Mouse (Mus musculus): ENCODE data around the gene Sh3gl1.

Gene Sh3gl1

DNA sequence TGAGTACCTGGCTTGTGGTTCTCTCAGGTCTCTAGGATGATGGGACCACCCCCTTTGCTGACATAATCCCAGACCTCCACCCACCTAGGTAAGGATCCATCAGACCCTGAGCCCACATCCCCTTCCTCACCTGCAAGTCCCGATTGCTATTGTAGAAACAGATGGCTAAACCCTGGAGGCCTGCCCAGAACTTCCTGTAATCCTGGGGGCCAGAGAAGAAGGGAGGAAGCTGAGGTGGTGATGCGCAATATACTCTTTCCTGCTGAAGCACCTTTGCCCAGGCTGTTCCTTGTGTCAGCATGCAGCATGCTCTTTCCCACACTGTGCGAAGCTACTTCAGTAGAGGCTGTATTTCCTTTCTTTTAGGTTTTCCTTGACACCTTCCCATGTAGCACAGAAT, 33.4 kb downstream of the Sh3gl1 start:
- DNase-seq (ENCODE audit: inconsistent age in 2 of 2, low spot score in 1 of 2), result no peak

DNA sequence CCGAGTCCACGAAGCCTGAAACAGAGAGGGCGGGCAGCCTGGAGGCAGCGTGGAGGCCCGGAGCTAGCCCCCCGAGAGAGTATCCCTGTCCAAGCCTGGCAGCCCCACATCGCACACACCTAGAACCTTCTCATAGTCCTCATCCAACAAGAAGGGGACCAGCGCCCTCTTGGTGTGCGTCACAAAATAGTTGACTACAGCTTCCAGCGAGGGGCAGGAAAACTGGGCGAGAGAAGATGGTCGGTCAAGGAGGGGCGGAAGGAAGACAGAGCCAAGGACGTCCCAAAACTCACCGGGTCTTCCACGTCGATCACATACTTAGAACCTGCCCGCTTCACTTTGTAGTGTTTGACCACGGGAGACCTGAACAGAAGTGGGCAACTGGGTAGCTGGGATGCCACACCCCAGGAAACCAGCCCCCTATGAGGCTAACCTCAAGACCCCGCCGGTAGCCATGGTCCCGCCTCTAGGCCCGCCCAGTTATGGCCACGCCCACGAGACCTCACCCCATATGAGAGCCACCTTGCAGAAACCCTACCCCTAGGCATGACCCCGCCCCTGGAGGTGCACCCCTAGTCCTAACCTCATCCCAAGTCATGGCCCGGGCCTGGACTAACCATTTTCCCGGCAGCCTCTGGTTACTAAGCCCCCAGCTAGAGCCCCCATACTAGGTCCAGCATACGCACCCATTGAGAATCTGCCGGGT, 36.5 kb downstream of the Sh3gl1 start:
- no peak for DNase-seq (ENCODE audit: inconsistent age in 2 of 2, low spot score in 1 of 2)

DNA sequence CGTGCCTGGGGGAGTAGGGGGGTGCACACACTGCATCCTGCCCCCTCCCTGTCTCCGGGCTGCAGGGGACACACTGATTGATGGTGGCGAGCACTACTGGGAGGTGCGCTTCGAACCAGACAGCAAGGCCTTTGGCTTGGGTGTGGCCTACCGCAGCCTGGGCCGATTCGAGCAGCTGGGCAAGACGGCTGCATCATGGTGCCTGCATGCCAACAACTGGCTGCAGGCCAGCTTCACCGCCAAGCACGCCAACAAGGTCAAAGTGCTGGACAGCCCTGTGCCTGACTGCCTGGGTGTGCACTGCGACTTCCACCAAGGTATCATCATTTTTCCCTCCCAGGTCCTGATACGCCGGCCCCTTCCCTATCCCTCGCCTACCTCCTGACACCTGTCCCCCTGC, 40.4 kb downstream of the Sh3gl1 start:
- peak; percentile 83 to 90 for DNase-seq (ENCODE audit: inconsistent age in 2 of 2, low spot score in 1 of 2)

DNA sequence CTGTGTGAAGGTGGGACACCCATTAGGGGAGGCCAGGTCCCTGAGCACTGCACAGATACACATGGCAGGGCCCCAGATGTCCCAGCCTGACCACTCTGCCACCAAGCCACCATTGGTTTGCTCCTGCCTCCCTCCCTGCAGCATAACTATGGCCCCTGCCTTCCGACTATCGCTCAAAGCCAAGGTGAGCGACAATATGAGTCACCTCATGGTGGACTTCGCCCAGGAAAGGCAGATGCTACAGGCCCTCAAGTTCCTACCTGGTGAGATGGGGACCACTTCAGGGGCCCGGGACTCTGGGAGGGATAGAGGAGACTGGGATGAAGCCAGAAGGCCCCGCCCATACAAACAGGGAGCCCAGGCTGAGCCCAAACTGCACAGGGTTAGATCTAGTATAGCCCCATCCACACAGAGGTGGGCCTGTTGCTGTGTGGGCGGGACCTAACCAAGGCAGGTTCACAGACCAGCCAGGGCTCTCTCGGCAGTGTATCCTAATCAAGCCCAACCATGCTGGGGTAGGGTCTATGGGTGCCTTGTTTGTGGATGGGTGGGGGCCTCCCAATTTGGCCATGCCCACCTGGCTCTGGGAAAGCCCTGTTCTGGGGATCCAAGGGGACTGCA, 46.0 kb downstream of the Sh3gl1 start:
- DNase-seq (ENCODE audit: inconsistent age in 2 of 2, low spot score in 1 of 2), result no peak

DNA sequence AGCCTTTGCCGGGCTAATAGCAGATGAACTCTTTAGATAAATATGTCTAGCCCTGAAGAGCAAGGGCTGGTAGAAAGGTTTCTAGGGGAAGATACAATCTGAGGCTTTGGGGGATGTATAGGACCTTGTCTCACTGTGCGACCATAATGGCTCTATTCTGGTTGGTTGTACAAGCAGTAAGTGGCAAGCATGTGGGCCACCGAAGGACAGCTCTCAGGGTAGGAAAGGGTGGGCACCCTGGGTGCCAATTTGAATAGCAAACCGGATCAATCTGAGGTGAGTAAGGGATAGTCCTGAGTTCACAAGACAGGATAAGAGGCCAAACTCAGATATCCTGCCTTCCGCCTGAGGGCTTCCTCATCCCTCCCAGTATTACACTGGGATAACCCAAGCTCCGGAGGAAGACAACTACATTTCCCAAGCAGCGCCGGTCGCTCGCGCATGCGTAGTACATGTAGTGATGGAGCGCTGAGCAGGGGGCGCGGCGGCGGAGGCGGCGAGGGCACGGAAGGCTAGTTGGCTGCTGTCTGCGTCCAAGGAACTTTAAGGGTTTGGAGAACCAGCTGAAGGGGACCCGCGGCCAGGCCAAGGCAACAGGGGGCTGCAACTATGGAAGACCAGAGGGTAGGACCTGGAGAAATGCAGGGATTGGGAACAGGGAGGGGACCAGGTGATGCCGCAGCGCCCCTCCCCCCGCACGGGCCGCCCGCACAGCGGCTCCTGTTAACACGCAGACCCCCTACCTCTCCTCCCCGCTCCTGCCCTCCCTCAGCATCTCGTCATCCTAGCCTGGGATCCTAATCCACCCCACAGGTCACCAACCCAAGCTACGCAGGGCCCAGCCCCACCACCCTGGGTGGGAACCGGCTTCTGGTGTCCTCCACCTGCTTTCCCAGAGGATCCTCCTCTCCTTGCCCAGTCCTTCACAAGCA, 50.1 kb downstream of the Sh3gl1 start, which contains the start of gene Fsd1:
Gene Fsd1, plus strand, starts transcription at position 480 of the 932 bp plus-strand sequence.
- DNase-seq (ENCODE audit: inconsistent age in 2 of 2, low spot score in 1 of 2), result peak in 1 of 2 experiments; percentile 59

DNA sequence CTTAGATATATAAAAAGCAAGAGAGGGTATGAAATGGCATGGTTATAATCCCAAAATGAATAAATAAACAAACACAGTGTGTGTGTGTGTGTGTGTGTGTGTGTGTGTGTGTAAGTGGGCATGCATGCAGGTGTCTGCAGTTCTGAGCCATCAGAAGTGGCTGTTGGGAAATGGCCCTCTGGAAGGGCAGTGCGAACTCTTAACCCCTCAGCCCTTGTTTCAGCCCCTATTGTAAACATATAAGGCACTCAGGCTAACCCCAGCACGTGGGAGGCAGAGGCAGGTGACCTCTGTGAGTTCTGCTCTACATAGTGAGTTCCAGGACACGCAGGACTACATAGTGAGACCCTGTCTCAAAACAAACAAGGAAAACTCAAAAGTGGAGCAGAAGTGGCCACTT, 59.1 kb downstream of the Sh3gl1 start:
- DNase-seq (ENCODE audit: inconsistent age in 2 of 2, low spot score in 1 of 2), result no peak

DNA sequence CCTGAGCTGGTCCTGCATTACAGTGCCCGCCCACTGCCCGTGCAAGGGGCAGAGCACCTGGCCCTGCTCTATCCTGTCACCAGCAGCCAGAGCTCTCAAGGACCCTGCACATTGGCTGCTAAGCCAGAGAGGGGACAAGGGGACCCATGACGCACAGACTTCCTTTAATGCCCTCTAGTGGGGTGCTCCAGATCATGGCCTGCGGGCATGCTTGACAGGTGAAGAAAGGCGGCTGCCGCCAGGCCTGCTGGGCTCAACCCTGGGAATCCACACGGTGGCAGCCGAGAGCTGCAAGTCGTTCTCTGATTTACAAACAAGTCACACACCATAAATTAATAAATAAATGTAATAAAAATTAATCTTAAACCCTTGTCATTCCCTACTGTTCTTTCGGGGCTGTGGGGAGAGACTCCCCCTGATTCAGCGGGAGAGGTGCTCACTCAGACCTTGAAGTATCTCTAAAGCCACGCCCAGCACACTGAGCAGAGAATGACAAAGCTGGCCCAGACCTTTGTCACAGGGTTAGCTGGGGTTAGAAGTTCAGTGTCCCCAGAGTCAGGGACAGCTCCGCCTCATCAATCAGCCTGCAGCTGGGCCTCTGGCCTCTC, 60.1 kb downstream of the Sh3gl1 start:
- peak; percentile 83 to 93 for DNase-seq (ENCODE audit: inconsistent age in 2 of 2, low spot score in 1 of 2)

DNA sequence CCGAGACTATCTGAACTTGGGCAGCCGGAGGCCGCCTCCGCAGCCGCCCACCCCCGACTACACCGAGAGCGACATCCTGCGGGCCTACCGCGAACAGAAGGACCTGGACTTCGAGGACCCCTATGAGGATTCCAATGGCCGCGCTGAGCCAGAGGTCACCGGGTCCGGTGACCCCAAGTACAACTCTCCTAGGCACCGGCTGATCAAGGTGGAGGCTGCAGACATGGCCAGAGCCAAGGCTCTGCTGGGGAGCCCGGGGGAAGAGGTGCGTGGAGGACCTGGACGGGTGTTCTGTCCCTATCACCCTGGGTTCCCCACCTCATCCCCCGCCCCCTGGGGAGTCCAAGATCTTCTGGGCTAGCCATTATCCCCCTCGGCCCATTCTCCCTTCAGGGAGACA, 65.0 kb downstream of the Sh3gl1 start:
- no peak for DNase-seq (ENCODE audit: inconsistent age in 2 of 2, low spot score in 1 of 2)

DNA sequence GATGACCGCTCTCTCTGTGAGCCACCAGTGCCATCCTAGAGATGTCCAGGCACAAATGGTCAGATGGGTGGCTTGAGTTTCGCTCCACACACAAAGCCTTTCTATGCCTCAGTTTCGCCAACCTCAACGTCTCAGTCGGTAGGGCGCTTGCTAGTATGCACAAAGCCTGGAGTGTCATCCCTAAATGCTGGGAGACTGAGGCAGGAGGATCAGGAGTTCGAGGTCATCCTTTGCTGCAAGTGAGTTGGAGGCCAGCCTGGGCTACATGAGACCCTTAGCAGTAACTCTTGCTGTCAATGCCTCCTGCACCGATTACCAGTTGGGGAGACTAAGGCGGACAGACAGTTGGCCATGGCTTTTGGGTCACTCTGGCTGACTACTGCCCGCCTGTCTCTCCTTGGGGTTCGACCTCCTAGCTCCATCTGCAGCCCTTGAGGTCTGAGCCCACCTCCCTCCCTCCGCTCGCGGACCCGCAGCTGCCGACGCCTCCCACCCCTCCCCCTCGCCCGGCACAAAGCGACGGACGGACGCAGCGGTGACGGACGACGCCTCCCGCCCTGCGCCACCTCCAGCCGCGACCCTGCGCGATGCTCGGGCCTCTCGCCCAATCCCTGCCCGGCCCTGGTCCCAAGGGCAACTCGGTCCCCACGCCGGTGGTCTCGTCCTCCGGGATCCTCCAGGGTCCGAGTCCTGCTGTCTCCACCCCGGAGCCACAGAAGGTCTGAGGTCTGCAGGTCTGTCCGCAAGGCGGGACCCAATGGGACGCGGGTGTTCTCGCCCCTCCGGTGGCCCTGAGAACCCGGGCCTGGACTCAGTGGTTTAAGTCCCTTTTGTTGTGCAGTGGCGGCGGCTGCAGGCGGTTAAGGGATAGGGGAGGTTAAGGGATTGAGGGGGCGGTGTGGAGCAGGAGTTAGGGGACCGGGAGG, 66.2 kb downstream of the Sh3gl1 start, which contains the start of gene Shd:
Gene Shd, plus strand, starts transcription at position 502 of the 926 bp plus-strand sequence.
- DNase-seq (ENCODE audit: inconsistent age in 2 of 2, low spot score in 1 of 2), result peak; percentile 29 to 65

DNA sequence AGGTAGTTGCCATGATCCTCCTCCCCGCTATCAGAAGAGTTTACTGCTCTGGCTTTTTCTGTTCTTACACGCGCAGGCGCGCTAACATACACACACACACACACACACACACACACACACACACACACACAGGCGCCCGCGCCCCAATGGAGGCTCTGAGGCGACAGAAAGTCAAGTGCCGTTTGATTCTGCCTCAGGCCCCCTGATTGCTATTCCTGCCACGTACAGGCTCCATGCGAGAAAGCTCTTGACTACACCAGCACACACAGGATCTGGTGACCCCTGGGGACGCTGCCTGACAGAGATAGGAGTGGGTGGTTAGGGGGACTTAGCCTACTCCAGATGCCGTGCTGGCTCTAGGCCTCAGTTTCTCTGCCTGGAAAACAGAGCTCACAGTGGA, 66.9 kb downstream of the Sh3gl1 start:
- no peak for DNase-seq (ENCODE audit: inconsistent age in 2 of 2, low spot score in 1 of 2)

DNA sequence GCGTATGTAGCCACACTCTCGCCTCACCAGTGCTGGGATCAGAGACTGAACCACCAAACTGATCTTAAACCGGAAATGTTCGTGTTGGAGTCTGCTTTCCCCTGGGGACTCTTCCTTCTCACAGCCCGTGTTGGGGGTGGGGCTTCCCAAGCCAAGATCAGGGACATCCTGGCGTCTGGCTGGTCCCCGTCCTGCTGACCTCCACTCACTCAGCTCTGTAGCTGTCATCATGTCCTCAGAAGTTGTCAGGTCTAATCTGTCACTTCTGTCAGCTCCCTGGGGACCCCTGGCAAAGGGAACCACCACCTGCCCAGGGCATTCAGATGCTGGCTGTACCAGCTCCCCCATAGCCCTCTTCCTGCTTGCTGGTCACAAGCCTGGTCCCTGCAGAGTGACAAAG, 68.2 kb downstream of the Sh3gl1 start:
- DNase-seq (ENCODE audit: inconsistent age in 2 of 2, low spot score in 1 of 2), result peak in 1 of 2 experiments; percentile 26

DNA sequence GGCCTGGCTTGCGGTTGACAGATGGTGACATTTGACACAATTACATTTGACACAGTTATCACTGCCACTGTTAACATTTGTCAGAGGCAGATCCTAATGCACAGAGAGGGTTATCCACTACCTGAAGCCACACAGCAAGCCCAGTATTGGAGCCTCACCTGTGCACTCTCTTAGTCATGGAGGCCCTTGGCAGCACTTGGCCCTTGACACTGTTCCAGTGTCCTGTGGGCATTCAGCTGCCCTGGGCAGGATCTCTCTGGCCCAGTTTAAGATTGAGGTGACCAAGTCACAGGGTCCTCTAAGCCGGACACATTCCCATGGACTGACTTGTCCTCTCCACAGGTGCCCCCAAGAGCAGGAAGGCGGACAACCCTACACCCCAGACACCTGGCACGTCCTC, 69.2 kb downstream of the Sh3gl1 start:
- DNase-seq (ENCODE audit: inconsistent age in 2 of 2, low spot score in 1 of 2), result no peak
